Mouse (Mus musculus) liver, embryonic 14.5 days (tissue): ENCODE measurements at regions not wholly inside any gene's neighbourhood (a gene's known extent, or its start where the extent isn't known, plus 50 kb on each side); places are given as distances from the start of the nearest gene placed in this dataset.

Experiments
- ATAC-seq: fragments of 200-750 bp; cut with Nextera tagmentation; 2 replicates; pipeline ENCODE4 v1.8.0; 2017; ENCODE audit warnings: moderate number of reproducible peaks, mild to moderate bottlenecking, moderate library complexity; ENCODE audit not compliant: insufficient read depth
- DNase-seq, 3 experiments: peaks; one replicate each; pipeline ENCODE4 v3.0.0-alpha.2; 2012 to 2013; ENCODE audit warnings: low read depth in 3 of 3, low spot score in 3 of 3
- H3K27ac ChIP-seq: fragments of 300-500 bp; sonication (generic); 2 replicates; pipeline ENCODE4 v1.5.1; 2014; ENCODE audit warnings: moderate library complexity, mild to moderate bottlenecking, control low read depth, inconsistent platforms
- H3K27me3 ChIP-seq: fragments of 300-500 bp; sonication (generic); 2 replicates; pipeline ENCODE4 v1.6.1; 2014; ENCODE audit warnings: mild to moderate bottlenecking, low read length, moderate library complexity; ENCODE audit not compliant: control insufficient read depth, insufficient read depth
- H3K36me3 ChIP-seq: fragments of 300-500 bp; sonication (generic); replicated peaks from 2 replicates; pipeline ENCODE4 v1.6.1; 2014; ENCODE audit warnings: low read depth; ENCODE audit not compliant: control insufficient read depth, insufficient read depth
- H3K4me1 ChIP-seq, 2 experiments: fragments of 200-500 bp in 1 of 2; fragments of 300-500 bp in 1 of 2; sonication (generic) in 1 of 2; replicated peaks; 2 replicates each; pipeline ENCODE4 v1.6.1; 2012 to 2014; ENCODE audit warnings: antibody characterized with exemption in 1 of 2, inconsistent platforms in 1 of 2, low read length in 1 of 2; ENCODE audit not compliant: control insufficient read depth in 2 of 2, insufficient read depth in 2 of 2
- H3K4me2 ChIP-seq: fragments of 300-500 bp; sonication (generic); 2 replicates; pipeline ENCODE4 v1.6.1; 2014; ENCODE audit warnings: low read depth, mild to moderate bottlenecking, control low read depth, moderate library complexity
- H3K4me3 ChIP-seq, 2 experiments: fragments of 200-500 bp in 1 of 2; fragments of 300-500 bp in 1 of 2; sonication (generic) in 1 of 2; 2 replicates each; pipeline ENCODE4 v1.5.1; 2012 to 2014; ENCODE audit warnings: low read depth in 2 of 2, low read length in 2 of 2, mild to moderate bottlenecking in 2 of 2, control low read depth in 1 of 2, inconsistent platforms in 1 of 2, moderate library complexity in 1 of 2; ENCODE audit not compliant: insufficient read depth in 1 of 2
- H3K9ac ChIP-seq: fragments of 300-500 bp; sonication (generic); replicated peaks from 2 replicates; pipeline ENCODE4 v1.6.1; 2014; ENCODE audit warnings: mild to moderate bottlenecking, control low read depth, moderate library complexity
- H3K9me3 ChIP-seq: fragments of 300-500 bp; sonication (generic); 2 replicates; pipeline ENCODE4 v1.6.1; 2016; ENCODE audit warnings: low read length, mixed read lengths; ENCODE audit not compliant: control insufficient read depth
- CTCF ChIP-seq: IDR thresholded peaks from 2 replicates; pipeline ENCODE4 v1.5.1; 2016; ENCODE audit warnings: antibody characterized with exemption, low read depth, control low read depth
- EP300 ChIP-seq: IDR thresholded peaks from 2 replicates; pipeline ENCODE4 v1.6.1; 2016; ENCODE audit warnings: antibody characterized with exemption, low read depth
- WGBS: fragments of 180-500 bp; shearing (Covaris S2); extraction: QIAGEN DNeasy Blood & Tissue Kit; methylation state at CpG from one replicate; pipeline ENCODE4 v1.1.7; 2014; ENCODE audit not compliant: insufficient replicate concordance; 5-methylcytosine and 5-hydroxymethylcytosine counted together

DNA sequence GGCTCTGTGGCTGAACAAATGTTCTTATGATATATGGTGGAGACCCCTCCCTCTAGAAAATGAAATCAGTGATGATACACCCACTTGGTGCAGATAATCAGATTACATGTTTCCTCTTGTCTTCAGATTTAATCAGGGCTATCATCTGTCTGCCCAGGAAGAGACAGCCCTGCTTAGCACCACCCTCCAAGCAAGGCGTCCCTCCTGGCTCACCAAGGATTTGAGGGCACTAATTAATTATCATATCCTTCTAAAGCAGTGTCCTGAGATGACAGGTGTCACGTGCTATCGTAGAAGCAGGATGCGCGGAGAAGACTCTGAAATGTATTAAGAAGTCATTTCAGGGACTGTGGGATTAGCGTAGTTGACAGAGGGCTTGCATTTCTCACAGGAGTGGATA, 466.2 kb upstream of the Cdh4 start:
- no peak overlapping the region for H3K27ac ChIP-seq
- H3K27me3 ChIP-seq, result no peaks in the 10 kb centered on the region
- 72% methylated on average over 6 of the region's 6 CpGs for WGBS
- DNase-seq (no peak), ATAC-seq (no peak)
- H3K4me1 ChIP-seq, result no peaks in the 10 kb centered on the region
- no peaks in the 10 kb centered on the region for H3K9me3 ChIP-seq
- TF ChIP-seq EP300, result no peak
- TF ChIP-seq CTCF, result no peak
- H3K4me2 ChIP-seq, result no peak overlapping the region
- H3K4me3 ChIP-seq, result no peak overlapping the region
- H3K9ac ChIP-seq, result no peak overlapping the region
- no peaks in the 10 kb centered on the region for H3K36me3 ChIP-seq

DNA sequence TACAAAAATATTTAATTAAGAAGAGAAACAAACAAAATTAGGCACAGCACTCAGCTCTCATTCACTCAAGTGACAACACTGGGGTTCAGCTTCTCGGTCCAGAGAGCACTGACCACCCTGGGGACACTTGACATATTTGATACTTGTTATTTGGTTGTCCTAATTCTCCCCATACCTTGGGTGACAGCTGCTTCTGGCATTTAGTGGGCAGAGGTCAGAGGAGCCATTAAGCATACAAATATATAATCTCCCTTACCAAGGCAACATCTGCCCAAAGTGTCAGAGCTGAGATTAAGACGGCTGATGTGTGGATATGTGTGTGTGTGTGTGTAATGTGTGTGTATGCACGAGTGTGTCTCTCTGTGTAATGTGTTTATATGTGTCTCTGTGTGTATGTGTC, 465.7 kb upstream of the Cdh4 start:
- no peak for TF ChIP-seq EP300
- no peak for ATAC-seq

DNA sequence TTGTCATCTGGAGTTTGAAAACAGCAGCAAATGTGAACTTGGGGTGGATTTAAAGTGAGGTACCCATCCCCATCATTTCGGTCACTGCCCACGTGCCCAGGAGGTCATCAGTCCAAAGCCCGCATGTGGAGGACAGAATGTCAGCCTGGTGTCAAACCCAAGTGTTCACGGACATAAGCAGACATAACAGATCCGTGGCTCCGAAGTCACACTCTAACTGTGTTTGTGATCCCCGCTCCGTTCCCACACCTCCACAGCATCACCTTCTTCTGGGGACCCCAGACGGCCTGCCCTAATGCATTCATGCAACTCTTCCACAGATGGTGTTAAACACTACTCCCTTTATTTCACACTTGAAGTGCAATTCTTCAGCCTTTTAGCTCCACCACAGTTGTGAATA, 462.8 kb upstream of the Cdh4 start:
- ATAC-seq, result no peak
- TF ChIP-seq EP300, result no peak
- TF ChIP-seq CTCF, result no peak
- Histone ChIP-seq H3K4me2 (no peak overlapping the region), H3K9ac (no peak overlapping the region), H3K36me3 (no peaks in the 10 kb centered on the region), H3K27ac (no peak overlapping the region), H3K27me3 (no peaks in the 10 kb centered on the region), H3K9me3 (no peaks in the 10 kb centered on the region), H3K4me1 (no peaks in the 10 kb centered on the region), H3K4me3 (no peak overlapping the region)
- 76% methylated on average over 9 of the region's 9 CpGs for WGBS
- no peak for DNase-seq

More for the DNA sequence above, 465.7 kb upstream of the Cdh4 start:
- H3K36me3 ChIP-seq, result no peaks in the 10 kb centered on the region
- H3K4me1 ChIP-seq, result no peaks in the 10 kb centered on the region
- no peak overlapping the region for H3K9ac ChIP-seq
- no peak for DNase-seq
- no peaks in the 10 kb centered on the region for H3K27me3 ChIP-seq
- 58% methylated on average over 3 of the region's 3 CpGs for WGBS
- H3K4me2 ChIP-seq, result no peak overlapping the region
- H3K27ac ChIP-seq, result no peak overlapping the region
- no peak overlapping the region for H3K4me3 ChIP-seq
- H3K9me3 ChIP-seq, result no peaks in the 10 kb centered on the region

DNA sequence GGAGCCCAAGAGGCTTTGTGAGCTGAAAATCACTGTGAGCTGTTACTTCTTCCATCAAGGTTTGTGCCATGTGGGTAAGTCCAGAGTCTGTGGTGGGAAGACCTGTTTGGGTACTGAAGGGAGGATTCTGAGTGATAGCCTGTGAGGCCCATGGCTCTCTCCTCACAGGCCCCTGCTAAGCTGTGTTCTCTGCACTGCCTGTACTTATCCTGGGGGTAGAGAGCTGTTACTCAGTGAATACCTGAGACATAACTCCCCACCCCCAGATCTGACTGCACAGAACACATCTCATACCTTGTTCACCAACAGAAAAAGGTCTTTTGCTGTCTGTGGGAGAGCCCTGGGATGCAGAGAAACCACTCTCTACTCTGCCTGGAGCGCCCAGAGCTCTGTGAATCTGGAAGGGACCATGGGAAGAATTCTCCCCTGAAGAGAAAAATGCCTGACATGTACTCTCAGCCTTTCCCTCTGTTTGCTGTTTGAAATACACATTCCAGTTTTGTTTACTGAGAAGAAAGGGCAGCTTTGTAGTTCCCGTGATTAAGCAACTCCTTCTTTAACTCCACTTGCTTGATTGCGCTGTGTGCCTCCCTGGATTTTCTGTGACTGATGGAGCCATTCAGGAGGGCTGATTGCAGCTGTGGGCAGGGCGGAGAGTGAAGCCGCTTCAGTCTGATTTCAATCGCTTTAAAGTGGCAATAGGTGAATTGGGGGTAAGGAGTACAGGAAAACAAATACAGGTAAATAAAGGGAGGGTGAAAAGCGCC, 460.3 kb upstream of the Cdh4 start:
- WGBS, result 33% methylated on average over 7 of the region's 7 CpGs
- no peaks in the 10 kb centered on the region for H3K36me3 ChIP-seq
- H3K9me3 ChIP-seq, result no peaks in the 10 kb centered on the region
- no peaks in the 10 kb centered on the region for H3K27me3 ChIP-seq
- no peak for ATAC-seq
- no peak overlapping the region for H3K4me2 ChIP-seq
- no peak overlapping the region for H3K9ac ChIP-seq
- H3K27ac ChIP-seq, result no peak overlapping the region
- no peaks in the 10 kb centered on the region for H3K4me1 ChIP-seq
- DNase-seq, result no peak
- no peak for TF ChIP-seq EP300
- no peak for TF ChIP-seq CTCF
- H3K4me3 ChIP-seq, result no peak overlapping the region

DNA sequence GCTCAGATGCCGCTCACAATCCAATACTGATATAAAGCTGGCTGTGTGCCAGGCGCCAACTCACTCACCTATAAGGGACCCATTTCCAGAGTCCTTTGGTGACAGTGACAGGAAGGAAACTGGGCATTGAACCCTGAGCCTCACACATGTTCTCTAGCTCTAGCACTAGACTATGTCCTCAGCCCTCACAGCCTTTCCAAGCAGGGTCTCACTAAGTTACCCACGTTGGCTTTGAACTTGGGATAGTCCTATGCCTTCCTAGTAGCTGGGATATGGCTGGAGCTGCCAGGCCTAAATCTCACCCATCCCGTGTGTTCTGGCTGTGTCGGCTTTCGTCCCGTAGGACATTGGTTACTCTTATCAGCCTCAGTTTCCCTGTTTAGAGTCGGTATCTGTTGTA, 458.4 kb upstream of the Cdh4 start:
- no peak overlapping the region for H3K4me2 ChIP-seq
- TF ChIP-seq CTCF (no peak), EP300 (no peak)
- H3K4me3 ChIP-seq, result no peak overlapping the region
- H3K9ac ChIP-seq, result no peak overlapping the region
- H3K9me3 ChIP-seq, result no peaks in the 10 kb centered on the region
- no peak overlapping the region for H3K27ac ChIP-seq
- no peak for DNase-seq
- no peaks in the 10 kb centered on the region for H3K27me3 ChIP-seq
- ATAC-seq, result no peak
- no peaks in the 10 kb centered on the region for H3K4me1 ChIP-seq
- 73% methylated on average over 8 of the region's 8 CpGs for WGBS
- H3K36me3 ChIP-seq, result no peaks in the 10 kb centered on the region
